Mouse (Mus musculus) limb, embryonic 14.5 days (tissue): Measurements from ENCODE around the gene Setd3. TPM values are rescaled to one million over a fixed set of nuclear protein-coding genes. Genes with fewer than 3 reads are reported as not detected.

ENCODE experiments used
- ATAC-seq: fragments of 200-750 bp; cut with Nextera tagmentation; 2 replicates; pipeline ENCODE4 v1.8.0; 2017; ENCODE audit warnings: low read depth, moderate number of reproducible peaks, moderate TSS enrichment; ENCODE audit not compliant: low FRiP score
- DNase-seq: peaks from one replicate; pipeline ENCODE4 v3.0.0-alpha.2; 2015; ENCODE audit warnings: low spot score
- H3K27ac ChIP-seq: fragments of 300-500 bp; sonication (generic); replicated peaks from 2 replicates; pipeline ENCODE4 v1.5.1; 2014; ENCODE audit warnings: low read depth, mild to moderate bottlenecking, low read length, moderate library complexity, mixed read lengths
- H3K27me3 ChIP-seq: fragments of 300-500 bp; sonication (generic); 2 replicates; pipeline ENCODE4 v1.6.1; 2014; ENCODE audit warnings: low read length, mixed read lengths; ENCODE audit not compliant: control insufficient read depth, insufficient read depth
- H3K36me3 ChIP-seq: fragments of 300-500 bp; sonication (generic); 2 replicates; pipeline ENCODE4 v1.6.1; 2014; ENCODE audit warnings: mild to moderate bottlenecking, low read length, moderate library complexity, mixed read lengths; ENCODE audit not compliant: control insufficient read depth, insufficient read depth
- H3K4me1 ChIP-seq: fragments of 300-500 bp; sonication (generic); 2 replicates; pipeline ENCODE4 v1.6.1; 2014; ENCODE audit warnings: antibody characterized with exemption, low read length, mixed read lengths; ENCODE audit not compliant: control insufficient read depth, insufficient read depth
- H3K4me2 ChIP-seq: fragments of 300-500 bp; sonication (generic); replicated peaks from 2 replicates; pipeline ENCODE4 v1.6.1; 2014; ENCODE audit warnings: low read depth, mild to moderate bottlenecking, low read length, moderate library complexity; ENCODE audit not compliant: severe bottlenecking
- H3K4me3 ChIP-seq: fragments of 300-500 bp; sonication (generic); replicated peaks from 2 replicates; pipeline ENCODE4 v1.5.1; 2014; ENCODE audit warnings: low read length
- H3K9ac ChIP-seq: fragments of 300-500 bp; sonication (generic); 2 replicates; pipeline ENCODE4 v1.6.1; 2014; ENCODE audit warnings: mild to moderate bottlenecking, low read depth, low read length, moderate library complexity; ENCODE audit not compliant: severe bottlenecking
- H3K9me3 ChIP-seq: fragments of 300-500 bp; sonication (generic); 2 replicates; pipeline ENCODE4 v1.6.1; 2016; ENCODE audit warnings: low read length; ENCODE audit not compliant: control insufficient read depth
- POLR2A ChIP-seq: fragments of 200-500 bp; IDR thresholded peaks from 2 replicates; pipeline ENCODE4 v1.8.0; 2012; ENCODE audit warnings: inconsistent platforms, mild to moderate bottlenecking, moderate library complexity, borderline replicate concordance; ENCODE audit not compliant: insufficient read depth, insufficient read length; ENCODE audit errors: extremely low read depth
- WGBS: fragments of 180-500 bp; shearing (Covaris S2); extraction: QIAGEN DNeasy Blood & Tissue Kit; methylation state at CpG from one replicate; pipeline ENCODE4 v1.1.7; 2014; 5-methylcytosine and 5-hydroxymethylcytosine counted together
- polyA plus RNA-seq, 2 experiments: library from polyadenylated mRNA; depleted of rRNA in 1 of 2; stranded (reverse) in 1 of 2; unstranded in 1 of 2; fragments of >200 nt; fragmentation: Nextera tagmentation in 1 of 2; extraction: Ambion mirVana in 1 of 2; gene quantifications; 2 replicates each; pipeline versions ENCODE4 v1.2.1 to v1.2.3; 2012 to 2014

Setd3 gene
- polyA plus RNA-seq, 2 experiments: 62.5 to 76.1 TPM

- Histone ChIP-seq H3K9me3 (no peaks in the 10 kb centered on the region), H3K27me3 (no peaks in the 10 kb centered on the region), H3K9ac (no peak overlapping the region), H3K36me3 (no peaks in the 10 kb centered on the region), H3K4me2 (no peak overlapping the region), H3K4me3 (no peak overlapping the region), H3K27ac (no peak overlapping the region), H3K4me1 (peaks cover 64% of the 10 kb centered on the region)
- ATAC-seq (no peak), DNase-seq (no peak)
- no peak for TF ChIP-seq POLR2A
- 87% methylated on average over 7 of the region's 7 CpGs for WGBS
Observed at GRCm38 (mm10) chr12:108221712-108222111, 42.6 kb upstream of the Setd3 start.

GRCm38 (mm10) chr12:108221206-108221605 lies 42.1 kb upstream of the Setd3 start:
- no peaks in the 10 kb centered on the region for H3K27me3 ChIP-seq
- WGBS: 53% methylated on average over 10 of the region's 10 CpGs
- DNase-seq (no peak), ATAC-seq (no peak)
- TF ChIP-seq POLR2A: no peak
- no peak overlapping the region for H3K4me2 ChIP-seq
- no peak overlapping the region for H3K27ac ChIP-seq
- no peak overlapping the region for H3K9ac ChIP-seq
- no peak overlapping the region for H3K4me3 ChIP-seq
- H3K36me3 ChIP-seq: no peaks in the 10 kb centered on the region
- no peaks in the 10 kb centered on the region for H3K9me3 ChIP-seq
- peaks cover 65% of the 10 kb centered on the region for H3K4me1 ChIP-seq

GRCm38 (mm10) chr12:108220621-108221020 lies 41.5 kb upstream of the Setd3 start:
- Histone ChIP-seq H3K27ac (no peak overlapping the region), H3K4me3 (no peak overlapping the region), H3K9ac (no peak overlapping the region), H3K36me3 (no peaks in the 10 kb centered on the region), H3K4me1 (peaks cover 59% of the 10 kb centered on the region), H3K4me2 (no peak overlapping the region), H3K9me3 (no peaks in the 10 kb centered on the region), H3K27me3 (no peaks in the 10 kb centered on the region)
- ATAC-seq: no peak
- WGBS: 69% methylated on average over 12 of the region's 12 CpGs
- no peak for TF ChIP-seq POLR2A
- DNase-seq: no peak

- no peaks in the 10 kb centered on the region for H3K36me3 ChIP-seq
- no peak for TF ChIP-seq POLR2A
- DNase-seq (no peak), ATAC-seq (no peak)
- H3K9me3 ChIP-seq: no peaks in the 10 kb centered on the region
- H3K27me3 ChIP-seq: no peaks in the 10 kb centered on the region
- no peak overlapping the region for H3K4me3 ChIP-seq
- H3K27ac ChIP-seq: peak overlapping the region; percentile 79
- peak overlapping the region; percentile 6; the same call in 1 of the 2 replicates for H3K9ac ChIP-seq
- peaks cover 62% of the 10 kb centered on the region for H3K4me1 ChIP-seq
- peak overlapping the region; percentile 36 for H3K4me2 ChIP-seq
- WGBS: 63% methylated on average over 21 of the region's 21 CpGs
Observed at GRCm38 (mm10) chr12:108219825-108220616, 40.9 kb upstream of the Setd3 start.

- TF ChIP-seq POLR2A: no peak
- ATAC-seq (peak; percentile 31), DNase-seq (no peak)
- peak overlapping the region; percentile 36 for H3K4me2 ChIP-seq
- no peak overlapping the region for H3K4me3 ChIP-seq
- peak overlapping the region; percentile 79 for H3K27ac ChIP-seq
- no peaks in the 10 kb centered on the region for H3K9me3 ChIP-seq
- WGBS: 13% methylated on average over 15 of the region's 15 CpGs
- no peaks in the 10 kb centered on the region for H3K27me3 ChIP-seq
- H3K36me3 ChIP-seq: no peaks in the 10 kb centered on the region
- H3K4me1 ChIP-seq: peaks cover 60% of the 10 kb centered on the region
- H3K9ac ChIP-seq: peak overlapping the region; percentile 39; the same call in 1 of the 2 replicates
Observed at GRCm38 (mm10) chr12:108219163-108219562, 40.0 kb upstream of the Setd3 start.
